Mouse (Mus musculus) heart, adult 8-10 months (tissue): ENCODE data around the gene Chst5. TPM values are rescaled to one million over a fixed set of nuclear protein-coding genes. Genes with fewer than 3 reads are reported as not detected.

Source experiments
- DNase-seq: peaks from one replicate; pipeline ENCODE4 v3.0.0; 2022; ENCODE audit warnings: low spot score
- total RNA-seq, 4 experiments: library from RNA; stranded (reverse); gene quantifications; 2 replicates each; pipeline ENCODE4 v1.2.4; 2022

Gene Chst5
- total RNA-seq, 4 experiments from 2014 or later: not detected

DNA sequence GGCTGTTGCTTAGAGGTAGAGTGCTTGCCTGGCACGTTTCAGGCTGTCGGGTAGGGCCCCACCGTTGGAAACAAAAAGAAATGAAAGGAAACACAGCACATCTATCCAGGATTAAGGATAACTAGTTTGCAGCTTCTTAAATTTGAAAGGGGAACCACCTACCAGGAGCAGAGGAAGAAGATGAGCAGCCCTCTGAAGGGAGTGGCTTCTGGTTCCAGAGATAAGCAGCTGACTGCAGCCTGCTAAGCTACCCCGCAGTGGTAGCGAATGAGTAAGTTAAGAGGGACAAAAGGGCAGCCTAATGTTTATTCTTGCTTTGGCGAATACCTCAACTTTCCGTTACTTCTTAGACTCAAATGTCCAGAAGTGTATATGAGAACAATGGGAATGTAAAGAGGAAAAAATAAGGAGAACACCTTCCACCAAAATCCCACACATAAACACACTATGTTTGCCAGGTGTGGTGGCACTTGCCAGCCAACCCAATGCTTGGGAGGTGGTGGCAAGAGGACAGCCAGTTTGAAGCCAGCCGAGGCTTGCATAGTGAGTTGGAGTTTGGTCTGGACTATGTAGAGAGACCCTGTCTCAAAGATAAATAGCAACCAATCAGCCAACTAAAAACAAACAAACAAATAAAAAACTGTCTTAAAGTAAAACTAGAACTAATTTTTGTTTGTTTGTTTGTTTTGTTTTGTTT lies 19.5 kb upstream of the Chst5 start:
- no peak for DNase-seq

DNA sequence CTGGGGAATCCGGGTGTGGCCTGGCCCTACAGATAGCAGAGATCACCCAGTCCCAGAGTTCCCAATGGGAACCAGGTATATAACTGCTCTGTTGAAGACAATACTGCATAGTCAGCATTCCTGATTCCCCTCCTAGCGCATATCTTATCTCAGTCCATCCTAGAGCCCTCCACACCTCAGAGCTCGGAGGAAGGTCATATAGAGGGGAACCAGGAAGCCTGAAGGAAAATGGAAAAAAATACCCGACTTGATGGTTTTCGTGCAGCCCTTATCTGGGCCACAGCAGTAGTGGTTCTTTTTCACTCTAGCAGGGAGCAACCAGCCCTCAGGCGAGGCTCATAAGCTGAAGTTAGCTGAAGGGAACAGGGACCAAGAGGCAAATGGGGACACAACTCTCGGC lies 14.7 kb upstream of the Chst5 start:
- DNase-seq: no peak

DNA sequence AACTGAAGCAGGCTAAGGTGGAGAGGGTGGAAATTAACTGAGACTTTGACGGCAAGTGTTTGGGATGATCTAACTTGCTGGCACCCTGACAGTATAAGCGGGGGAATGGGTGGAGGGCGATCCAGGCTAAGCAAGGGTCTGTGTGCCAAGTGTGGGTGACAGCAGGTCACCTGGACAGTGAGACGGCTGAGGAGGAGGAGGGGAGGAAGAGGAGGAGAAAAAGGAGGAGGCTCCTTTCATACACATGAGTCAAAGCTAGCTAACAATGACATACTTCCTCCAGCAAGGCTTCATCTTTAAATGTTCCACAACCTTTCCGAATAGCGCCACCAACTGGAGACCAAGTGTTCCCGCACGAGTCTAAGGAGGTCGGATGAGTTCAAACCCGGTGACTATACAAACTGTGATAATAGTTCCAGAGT lies 13.1 kb upstream of the Chst5 start:
- DNase-seq: peak; percentile 63

DNA sequence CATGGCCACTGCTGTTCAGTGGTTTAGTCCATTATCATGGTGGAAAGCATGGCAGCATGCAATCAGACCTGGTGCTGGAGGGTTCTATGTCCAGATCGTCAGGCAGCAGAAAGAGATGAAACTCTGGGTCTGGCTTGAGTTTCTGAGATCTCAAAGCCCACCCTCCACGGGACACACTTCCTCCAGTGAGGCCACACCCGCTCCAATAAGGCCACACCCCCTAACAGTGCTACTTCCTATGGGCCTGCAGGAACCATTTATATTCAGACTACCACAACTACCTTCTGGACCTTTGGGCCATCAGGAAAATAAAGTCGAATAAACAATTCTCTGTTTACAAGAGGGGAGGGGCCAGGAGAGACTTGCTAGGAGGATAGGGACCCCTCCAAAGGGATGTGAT lies 10.7 kb upstream of the Chst5 start:
- no peak for DNase-seq

DNA sequence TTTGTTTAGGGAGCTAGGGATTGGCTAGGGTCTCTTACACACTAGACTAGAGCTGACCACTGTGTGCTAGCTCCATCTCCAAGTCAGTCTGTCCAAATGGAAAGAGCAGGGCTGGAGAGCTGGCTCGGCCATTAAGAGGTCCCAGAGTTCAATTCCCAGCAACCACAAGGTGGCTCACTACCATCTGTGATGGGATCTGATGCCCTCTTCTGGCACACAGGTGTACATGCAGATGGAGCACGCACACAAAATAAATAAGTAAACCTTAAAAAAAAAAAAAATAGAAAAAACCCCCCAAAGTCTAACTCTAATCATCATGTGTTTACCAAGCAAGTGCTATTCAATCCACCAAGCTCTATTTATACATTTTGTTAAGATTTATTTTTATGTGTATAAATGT lies 9.4 kb upstream of the Chst5 start:
- DNase-seq: no peak

DNA sequence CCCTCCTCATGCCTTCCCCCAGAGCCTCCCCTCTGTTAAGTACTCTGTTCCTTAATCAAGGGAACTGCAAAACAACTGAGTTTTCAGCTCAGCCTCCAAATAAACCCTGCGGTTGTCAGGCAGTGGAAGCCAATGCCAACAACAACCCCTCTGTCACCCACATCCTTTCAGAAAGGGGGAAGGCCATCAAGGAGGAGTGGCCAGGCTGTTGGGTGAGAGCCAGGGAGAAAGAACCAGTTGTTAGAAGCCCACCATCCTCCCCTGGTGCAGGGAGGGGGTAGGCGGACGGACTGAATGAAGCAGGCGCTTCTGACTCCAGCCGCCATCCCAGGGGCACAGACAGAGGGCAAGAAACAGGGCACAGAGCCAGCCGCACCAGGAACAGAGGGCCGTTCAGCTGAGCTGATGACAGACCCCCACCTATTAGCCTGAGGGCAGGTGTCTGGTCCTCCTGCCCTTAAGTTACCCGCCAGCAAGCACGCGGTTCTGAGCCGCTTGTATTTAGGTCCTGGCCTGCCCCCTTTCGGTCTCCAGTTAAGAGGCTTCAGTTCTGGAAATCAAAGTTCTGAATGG lies 2.7 kb upstream of the Chst5 start:
- no peak for DNase-seq

DNA sequence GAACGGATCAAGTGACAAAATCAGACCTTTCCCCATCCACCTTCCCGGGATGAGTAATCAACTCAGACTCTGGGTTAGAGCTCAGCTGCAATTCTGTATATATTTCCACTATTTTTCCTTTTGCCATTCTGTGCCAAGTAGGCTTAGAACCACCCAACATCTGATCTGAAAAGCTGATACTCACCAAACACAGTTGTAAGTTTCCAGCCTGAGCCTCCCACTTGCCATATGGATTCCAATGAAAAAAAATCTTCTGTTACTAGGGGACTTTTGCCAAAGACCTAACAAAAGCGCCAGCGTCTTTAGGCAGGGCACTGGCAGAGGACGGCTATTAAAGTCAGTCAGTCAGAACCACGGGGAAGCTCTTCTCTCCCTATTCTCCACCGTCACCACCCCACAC lies 1.3 kb upstream of the Chst5 start:
- DNase-seq: no peak

DNA sequence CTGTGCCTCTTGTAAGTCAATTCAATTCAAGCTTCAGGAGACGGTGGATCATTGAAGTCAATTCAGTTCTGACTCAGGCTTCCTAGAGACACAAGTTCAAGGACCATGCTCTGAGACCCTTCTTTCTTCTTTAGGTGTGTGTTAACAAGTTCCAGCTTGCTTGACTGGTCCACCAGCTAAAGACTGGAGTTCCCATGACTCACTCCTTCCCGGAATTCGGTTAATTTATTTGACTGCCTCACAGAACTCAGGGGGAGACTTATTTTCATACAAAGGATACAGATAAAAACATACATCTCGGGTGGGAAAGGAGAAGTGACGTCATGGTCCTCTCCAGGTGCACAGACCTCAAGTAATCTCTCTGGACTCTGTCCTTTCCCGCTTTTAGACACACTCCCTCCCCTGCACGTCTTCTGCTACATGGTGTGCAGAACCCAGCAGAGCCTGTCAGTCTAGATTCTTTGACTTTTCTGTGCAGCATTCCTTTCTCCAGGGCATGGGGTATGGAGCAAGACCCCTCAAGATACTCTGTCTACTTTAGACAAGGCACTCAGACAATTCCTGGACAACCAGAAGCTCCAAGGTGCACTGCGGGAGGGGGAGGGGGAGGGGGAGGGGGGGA lies 4.6 kb downstream of the Chst5 start:
- no peak for DNase-seq

DNA sequence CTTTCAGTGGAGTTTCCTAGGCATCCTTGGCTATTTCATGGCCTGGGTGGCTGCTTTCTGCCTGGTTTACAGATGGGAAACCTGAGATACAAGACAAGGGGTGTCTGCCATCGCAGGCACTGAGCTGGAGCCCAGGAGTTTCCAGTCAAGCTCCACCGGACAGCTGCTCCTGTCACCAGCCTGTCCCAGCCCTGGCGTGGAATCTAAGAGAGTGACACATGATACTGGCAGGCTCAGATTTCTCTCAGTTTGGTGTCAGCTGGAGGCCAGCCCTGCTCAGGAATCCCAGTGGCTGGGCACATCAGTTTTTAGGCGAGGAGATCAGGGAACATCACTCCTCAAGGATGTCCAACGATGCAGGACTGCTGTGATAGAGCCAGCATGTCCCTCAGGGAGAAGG lies 8.2 kb downstream of the Chst5 start:
- DNase-seq: peak; percentile 29

DNA sequence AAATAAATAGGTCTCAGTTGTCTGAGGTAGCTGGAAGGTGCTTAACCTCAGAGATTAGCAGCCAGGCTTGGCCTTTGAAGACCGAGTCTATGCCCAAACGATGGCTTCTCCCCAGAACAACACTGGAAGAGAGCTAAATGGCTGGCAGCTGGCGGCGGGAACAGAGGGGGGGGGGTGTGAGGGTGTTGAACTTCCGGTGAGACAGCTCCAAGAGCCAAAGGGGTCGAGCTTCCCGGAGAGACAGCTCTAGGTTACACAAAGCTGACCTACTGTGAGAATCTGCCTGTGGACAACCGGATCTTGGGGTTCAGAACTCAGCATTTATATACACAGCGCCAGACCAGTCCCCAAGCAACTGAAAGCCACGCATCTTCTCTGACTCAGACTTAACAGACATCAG lies 11.7 kb downstream of the Chst5 start:
- no peak for DNase-seq

DNA sequence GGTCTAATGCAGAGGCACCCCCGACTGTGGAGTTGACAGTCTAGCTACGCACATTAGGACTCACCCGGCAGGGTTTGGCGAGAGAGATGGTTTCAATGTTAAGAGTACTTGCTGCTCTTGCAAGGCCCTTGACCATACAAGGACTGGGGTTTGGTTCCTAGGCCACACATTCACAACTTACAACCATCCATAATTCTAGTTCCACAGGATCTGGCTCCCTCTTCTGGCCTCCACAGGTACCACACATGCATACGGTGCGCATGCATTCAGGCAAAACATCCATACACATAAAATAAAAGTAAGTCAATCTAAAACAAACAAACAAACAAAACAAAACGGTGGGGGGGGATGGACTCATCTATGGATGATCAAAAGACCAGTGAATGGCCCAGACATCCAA lies 15.3 kb downstream of the Chst5 start:
- no peak for DNase-seq

DNA sequence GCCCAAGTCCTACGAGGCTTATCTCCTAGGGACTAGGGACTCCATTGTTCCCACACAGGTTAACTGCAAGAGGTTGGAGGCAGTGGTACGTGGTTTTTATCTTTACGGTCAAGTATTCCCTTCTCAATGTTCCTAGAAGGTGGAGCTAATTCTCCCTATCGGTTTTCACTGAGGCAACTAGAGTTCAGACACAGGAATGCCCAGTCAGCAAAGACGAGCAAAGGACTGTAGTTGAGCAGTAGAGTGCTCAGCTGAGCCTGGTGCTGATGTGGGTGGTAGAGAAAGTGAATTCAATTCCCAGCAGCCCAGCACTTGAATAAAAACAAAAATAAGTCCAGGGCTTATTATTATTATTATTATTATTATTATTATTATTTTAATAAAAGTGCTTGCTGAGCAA lies 17.6 kb downstream of the Chst5 start:
- DNase-seq: no peak

DNA sequence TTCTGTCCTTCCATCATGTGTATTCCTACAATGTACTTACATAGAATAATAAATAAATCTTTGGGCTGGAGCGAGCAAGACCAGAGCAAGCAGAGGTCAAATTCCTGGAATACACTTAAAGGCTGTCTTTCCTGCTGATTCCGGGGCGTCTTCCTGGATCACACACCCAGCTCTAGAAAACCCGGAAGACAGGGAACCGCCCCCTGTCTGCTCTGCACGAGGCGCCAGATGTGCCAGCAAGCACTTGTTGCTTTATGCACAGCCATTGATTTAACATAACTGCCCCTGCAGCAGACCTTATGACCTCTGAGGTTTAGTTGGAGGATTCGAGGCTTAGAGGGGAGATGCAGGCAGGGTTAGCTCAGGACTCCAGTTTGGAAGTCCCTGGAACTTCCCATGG lies 18.3 kb downstream of the Chst5 start:
- DNase-seq: no peak

DNA sequence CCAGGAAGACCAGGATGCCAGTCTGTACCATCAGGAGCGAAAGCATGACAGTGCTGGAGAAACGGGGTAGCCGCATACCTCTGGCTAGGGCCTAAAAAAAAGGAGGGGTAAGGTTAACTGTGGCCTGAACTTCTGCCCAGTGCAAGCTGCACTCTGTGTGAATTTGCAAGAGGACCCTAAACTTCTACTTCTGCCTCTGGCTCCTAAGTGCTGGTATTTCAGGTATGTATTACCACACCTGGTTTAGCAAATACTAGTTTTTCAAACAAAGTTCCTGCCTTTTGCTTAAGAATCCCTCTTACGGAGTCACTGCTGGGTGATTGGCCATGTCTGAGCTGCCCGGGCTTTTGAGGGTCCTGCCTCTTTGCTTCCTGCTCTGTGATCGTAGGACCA lies 19.3 kb downstream of the Chst5 start:
- DNase-seq: no peak

DNA sequence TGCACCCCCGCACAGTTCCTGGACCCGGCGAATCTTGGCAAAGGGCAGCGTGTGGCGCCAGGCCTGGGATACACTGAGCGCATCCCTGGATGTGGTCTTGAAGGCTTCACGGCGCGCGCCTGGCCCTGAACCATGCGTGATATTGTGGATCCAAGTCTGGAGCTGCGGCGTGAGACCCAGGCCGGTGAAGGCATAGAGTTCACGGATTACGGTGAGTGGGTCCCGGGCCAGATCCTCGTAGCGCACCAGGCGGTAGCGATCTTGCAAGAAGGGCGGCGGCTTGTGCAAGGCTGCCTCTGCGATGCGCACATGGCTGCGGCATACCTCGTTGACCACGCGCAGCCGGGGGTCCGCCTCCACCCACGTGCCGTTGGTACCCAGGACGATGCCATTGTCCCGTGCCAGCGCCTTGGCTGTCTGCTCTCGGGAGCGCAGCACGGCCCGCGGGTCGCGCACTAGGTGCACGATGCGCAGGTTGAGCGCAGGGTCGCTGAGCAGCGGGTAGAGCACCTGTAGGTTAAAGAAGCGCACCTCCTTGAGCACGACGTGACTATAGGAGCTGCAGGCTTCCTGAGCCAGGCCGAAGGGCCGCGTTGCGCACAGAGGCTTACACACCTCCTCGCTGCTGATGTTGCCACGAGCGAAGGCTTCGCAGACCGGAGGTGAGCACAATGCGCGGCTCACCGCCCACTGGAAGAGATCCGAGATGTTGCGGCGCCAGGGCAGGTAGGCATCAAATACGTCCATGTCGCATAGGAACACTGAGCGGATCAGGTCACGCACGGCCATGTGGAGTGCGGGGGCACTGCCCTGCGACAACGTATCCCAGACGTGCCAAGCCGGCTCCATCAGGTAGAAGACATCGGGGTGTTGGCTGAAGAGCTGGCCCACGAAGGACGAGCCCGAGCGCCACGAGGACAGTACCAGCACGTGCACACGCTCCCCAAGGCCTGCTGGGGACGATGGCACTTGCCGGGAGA lies 20.0 kb downstream of the Chst5 start:
- no peak for DNase-seq

DNA sequence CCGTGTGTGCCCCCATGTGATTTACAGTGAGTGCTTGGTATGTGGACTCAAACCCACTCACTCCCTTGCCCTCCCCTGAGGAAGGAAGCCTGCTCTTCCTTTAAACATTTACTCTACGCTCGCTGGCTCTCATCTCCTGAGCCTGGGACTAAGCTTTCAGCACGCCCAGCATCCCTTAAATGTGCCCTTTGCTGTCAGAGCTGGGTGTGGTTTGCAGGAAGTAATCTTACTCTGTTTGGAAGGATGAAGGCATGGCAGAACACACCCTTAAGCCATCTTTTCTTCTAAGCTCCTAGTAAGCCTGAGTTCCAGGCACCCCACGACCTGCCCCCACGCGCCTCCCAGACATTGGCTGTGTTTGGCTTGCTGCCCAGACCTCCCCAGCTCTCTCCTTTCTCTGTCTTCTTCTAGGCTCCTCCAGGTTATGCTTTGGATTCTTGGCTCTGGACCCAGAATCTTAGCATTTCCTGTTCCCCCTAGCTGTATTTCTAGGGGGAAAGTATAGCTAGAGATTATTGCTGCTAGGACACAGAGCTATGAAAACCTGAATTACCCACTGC lies 22.1 kb downstream of the Chst5 start:
- no peak for DNase-seq

DNA sequence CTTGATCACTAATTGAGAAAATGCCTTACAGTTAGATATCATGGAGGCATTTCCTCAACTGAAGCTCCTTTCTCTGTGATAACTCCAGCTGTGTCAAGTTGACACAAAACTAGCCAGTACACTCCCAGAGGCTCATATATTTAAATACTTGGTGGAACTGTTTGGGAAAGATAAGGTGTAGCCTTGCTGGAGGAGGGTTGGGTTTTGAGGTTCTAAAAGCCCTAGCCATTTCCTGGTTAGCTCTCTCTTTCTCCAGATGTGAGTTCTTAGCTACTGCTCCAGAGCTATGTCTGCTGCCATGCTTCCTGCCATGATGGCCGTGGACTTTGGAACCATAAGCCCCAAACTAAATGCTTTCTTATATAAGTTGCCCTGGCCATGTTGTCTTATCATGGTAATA lies 22.8 kb downstream of the Chst5 start:
- DNase-seq: no peak

DNA sequence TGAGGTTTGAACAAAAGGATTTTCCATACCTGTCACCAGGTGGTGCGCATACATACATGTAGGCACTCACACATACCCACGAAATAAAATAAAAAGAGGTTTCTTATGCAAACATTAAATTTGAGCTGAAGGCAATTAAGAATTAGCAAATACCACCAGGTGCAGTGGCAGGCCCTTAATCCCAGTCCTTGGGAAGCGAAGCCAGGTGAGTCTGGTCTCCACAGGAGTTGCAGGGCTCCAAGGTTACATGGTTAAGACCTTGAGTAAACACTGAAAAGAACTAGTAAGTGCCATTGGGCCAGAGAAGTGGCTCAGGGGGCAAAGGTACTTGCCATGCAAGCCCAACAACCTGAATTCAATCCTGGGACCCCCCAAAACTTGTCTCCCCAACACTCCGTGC lies 26.6 kb downstream of the Chst5 start:
- DNase-seq: no peak

DNA sequence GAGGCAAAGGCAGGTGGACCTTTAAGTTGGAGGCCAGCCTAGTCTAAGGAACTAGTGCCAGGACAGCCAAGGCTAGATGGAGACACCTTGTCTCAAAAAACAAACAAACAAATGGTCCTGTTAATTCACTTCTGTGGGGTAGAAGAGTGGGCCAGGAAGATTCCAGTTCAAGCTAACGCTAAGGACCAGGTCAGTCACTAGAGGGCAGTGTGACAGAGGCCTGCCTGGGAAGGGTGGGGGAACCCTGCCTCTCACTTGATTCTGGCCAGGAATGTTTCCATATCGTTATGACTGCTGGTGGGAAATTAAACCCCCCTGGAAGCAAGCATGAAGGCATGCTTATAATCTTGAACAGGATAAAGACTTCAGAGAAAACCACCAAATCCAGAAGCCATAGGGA lies 28.7 kb downstream of the Chst5 start:
- peak; percentile 31 for DNase-seq

DNA sequence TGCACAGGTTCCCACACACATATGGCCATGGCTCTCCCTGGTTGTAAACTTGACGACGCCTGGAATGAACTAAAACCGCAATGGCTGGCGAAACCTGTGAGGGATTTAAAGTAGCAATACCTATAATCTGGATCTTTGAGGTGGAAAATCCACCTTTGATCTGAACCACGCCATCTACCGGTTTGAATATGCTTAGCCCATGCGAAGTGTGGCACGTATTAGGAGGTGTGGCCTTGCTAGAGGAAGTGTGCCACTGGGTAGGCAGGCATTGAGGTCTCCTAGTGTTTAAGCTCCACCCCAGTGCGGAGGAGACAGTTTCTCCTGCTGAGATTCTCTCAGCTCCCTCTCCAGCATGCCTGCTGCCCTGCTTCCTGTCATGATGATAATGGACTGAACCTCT lies 32.5 kb downstream of the Chst5 start:
- DNase-seq: no peak

DNA sequence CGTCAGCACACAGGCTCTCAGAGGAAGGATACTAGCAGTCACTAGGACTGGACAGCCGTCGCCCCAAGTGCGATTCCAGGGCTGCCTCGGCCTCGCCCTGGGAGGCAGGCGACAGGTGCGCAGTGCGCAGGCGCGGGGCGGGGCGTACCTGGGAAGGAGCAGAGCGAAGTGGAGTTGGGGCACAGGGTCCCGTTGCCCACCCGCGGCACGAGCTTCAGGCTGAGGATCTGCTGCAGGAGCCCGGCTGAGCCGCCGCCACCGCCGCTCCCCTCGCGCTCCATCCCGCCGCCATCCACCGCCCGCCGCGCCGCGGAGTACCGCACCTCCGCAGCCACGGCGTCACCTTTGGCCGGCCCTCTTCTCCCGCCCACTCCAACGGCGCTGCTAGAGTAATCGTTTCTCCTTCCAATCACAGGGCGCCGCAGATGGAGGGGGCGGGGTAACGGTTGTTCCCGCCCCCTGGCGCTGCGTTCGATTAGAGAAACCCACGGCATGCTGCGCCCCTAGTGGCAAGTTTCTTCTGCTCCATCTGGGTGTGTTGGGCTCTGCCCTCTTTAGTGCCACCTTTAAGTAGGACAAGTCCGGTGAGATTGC lies 33.8 kb downstream of the Chst5 start, which contains the start of gene Tmem170:
Gene Tmem170 (minus strand): TSS at position 396 of the 594 bp plus-strand sequence.
- peak; percentile 96 for DNase-seq
